ENCODE assay signal across 24 mouse cellular contexts in the genomic region with DNA sequence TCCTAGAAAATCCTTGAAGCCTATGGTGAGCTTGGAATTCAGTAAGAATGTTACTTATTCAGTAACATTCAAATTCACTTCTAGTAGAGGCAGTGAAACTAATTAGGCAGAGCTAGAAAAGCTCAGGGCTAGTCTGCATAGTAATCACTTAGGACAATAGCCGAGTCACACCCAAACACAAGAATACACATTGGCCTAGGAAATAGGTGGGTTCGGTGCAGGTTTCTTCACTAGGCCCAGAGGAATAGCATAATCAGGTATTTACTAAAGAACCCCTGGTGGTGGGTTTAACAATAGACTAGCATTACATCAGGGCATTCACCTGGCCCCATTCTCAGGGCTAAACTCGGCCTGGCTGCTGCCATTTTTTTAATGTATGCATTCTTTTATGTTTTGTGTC. TPM values are rescaled to one million over a fixed set of nuclear protein-coding genes. Genes with fewer than 3 reads are reported as not detected.
"Had no signal": no experiment of that assay in that cellular context is flagged by ENCODE, and none has a peak within 500 bp of the region (broad histone marks: within the 10 kb centered on the region; RNA-seq: fewer than 3 reads in every experiment).

No protein-coding gene starts in this region.

RNA-seq across cellular contexts. Expression of a gene that starts 9.3 kb away (rescaled TPM):
- total RNA-seq: granulocyte monocyte progenitor cell, adult 5-6 weeks; heart, adult 18-20 months; heart, adult 2 months had no signal
- polyA plus RNA-seq: embryonic facial prominence, embryonic 10.5 days; embryonic facial prominence, embryonic 12.5 days; embryonic facial prominence, embryonic 13.5 days; embryonic facial prominence, embryonic 14.5 days; erythroblast, embryonic 14.5 days; forebrain, embryonic 15.5 days had no signal

RNA-seq across cellular contexts. Expression of a gene that starts 32.8 kb away (rescaled TPM):
- total RNA-seq: gastrocnemius, postnatal 10 days; gastrocnemius, postnatal 14 days; gastrocnemius, postnatal 25 days; gastrocnemius, postnatal 36 days; gastrocnemius, postnatal 4 days; granulocyte monocyte progenitor cell, adult 5-6 weeks; heart, adult 18-20 months; heart, adult 2 months; heart, adult 8-10 months had no signal
- polyA plus RNA-seq: embryonic facial prominence, embryonic 11.5 days; embryonic facial prominence, embryonic 12.5 days; embryonic facial prominence, embryonic 13.5 days; embryonic facial prominence, embryonic 15.5 days; erythroblast, embryonic 14.5 days; forebrain, embryonic 10.5 days; forebrain, embryonic 12.5 days; forebrain, embryonic 13.5 days; forebrain, embryonic 14.5 days; forebrain, embryonic 15.5 days; forebrain, embryonic 16.5 days; heart, adult 2 months; heart, embryonic 10.5 days; heart, embryonic 11.5 days had no signal
